Mouse (Mus musculus): ENCODE results near the gene Xpc.

GRCm38 (mm10) chr6:91533771-91534170 lies 18.1 kb upstream of the Xpc start:
- TF ChIP-seq POLR2A (IDR thresholded peaks at IDR 0.05; ENCODE audit: low read depth, low read length) (no peak), CTCF (IDR thresholded peaks at IDR 0.05; ENCODE audit: extremely low read depth, insufficient read depth, insufficient read length, insufficient replicate concordance) (no peak)

All from spleen, adult 2 months (tissue).